Mouse (Mus musculus): ENCODE data around the gene Copz1. TPM values are rescaled to one million over a fixed set of nuclear protein-coding genes. Genes with fewer than 3 reads are reported as not detected.

Gene Copz1
- polyA plus RNA-seq, 1 experiment from 2014 or later = 231 TPM

DNA sequence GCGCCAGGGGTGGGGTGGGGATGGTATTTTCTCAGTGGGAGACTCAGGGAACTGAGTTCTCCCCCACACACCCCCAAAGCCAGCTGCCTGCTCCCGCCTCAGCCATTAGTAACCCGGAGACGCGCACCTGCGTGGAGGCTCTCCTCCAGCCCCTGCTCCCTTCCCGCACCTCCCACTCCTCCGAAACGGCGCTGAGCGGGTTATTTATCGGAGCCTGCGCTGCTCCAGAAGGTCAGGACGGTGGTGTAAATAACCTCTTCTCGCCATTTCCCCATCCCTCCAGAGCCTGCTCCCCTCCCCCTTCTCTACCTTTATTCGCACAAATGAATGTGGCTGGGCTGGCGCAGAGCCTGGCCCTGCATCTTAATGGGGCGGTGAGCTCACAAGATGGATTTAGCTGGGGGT is 27.6 kb downstream of the Copz1 start:
- H3K4me2 ChIP-seq (ENCODE audit: low read length) = peak overlapping the region; percentile 52
- ATAC-seq (ENCODE audit: low FRiP score, low TSS enrichment) (peak; percentile 66), DNase-seq (peak; percentile 92)
- H3K4me1 ChIP-seq (ENCODE audit: control insufficient read depth, insufficient read depth, low read length) = peaks cover 87% of the 10 kb centered on the region
- no peaks in the 10 kb centered on the region for H3K9me3 ChIP-seq (ENCODE audit: control insufficient read depth, low read length)
- peak overlapping the region; percentile 42 for H3K9ac ChIP-seq (replicated peaks; ENCODE audit: low read length)
- peaks cover 4% of the 10 kb centered on the region; the same call in 1 of the 2 replicates for H3K36me3 ChIP-seq (ENCODE audit: control insufficient read depth, insufficient read depth, low read length)
- H3K27me3 ChIP-seq (ENCODE audit: control insufficient read depth, insufficient read depth, low read length) = no peaks in the 10 kb centered on the region
- H3K4me3 ChIP-seq (replicated peaks; ENCODE audit: low read depth, low read length) = peak overlapping the region; percentile 16; the same call in 1 of the 2 replicates
- H3K27ac ChIP-seq (replicated peaks; ENCODE audit: low read depth, low read length) = peak overlapping the region; percentile 98
- under 1% methylated on average over 18 of the region's 18 CpGs for WGBS

- H3K4me3 ChIP-seq (replicated peaks; ENCODE audit: low read depth, low read length) = no peak overlapping the region
- no peak for ATAC-seq (ENCODE audit: low FRiP score, low TSS enrichment)
Observed at GRCm38 (mm10) chr15:103300560-103300959, 28.0 kb downstream of the Copz1 start.

GRCm38 (mm10) chr15:103301046-103301445 is 28.5 kb downstream of the Copz1 start:
- peak; percentile 52 for DNase-seq
- H3K4me1 ChIP-seq (ENCODE audit: control insufficient read depth, insufficient read depth, low read length) = peaks cover 91% of the 10 kb centered on the region
- H3K36me3 ChIP-seq (ENCODE audit: control insufficient read depth, insufficient read depth, low read length) = peaks cover 4% of the 10 kb centered on the region; the same call in 1 of the 2 replicates
- peak overlapping the region; percentile 52 for H3K4me2 ChIP-seq (ENCODE audit: low read length)
- 14% methylated on average over 2 of the region's 2 CpGs for WGBS
- H3K27me3 ChIP-seq (ENCODE audit: control insufficient read depth, insufficient read depth, low read length) = no peaks in the 10 kb centered on the region
- H3K9ac ChIP-seq (replicated peaks; ENCODE audit: low read length) = peak overlapping the region; percentile 42; the same call in 1 of the 2 replicates
- H3K9me3 ChIP-seq (ENCODE audit: control insufficient read depth, low read length) = no peaks in the 10 kb centered on the region
- H3K4me3 ChIP-seq (replicated peaks; ENCODE audit: low read depth, low read length) = no peak overlapping the region
- H3K27ac ChIP-seq (replicated peaks; ENCODE audit: low read depth, low read length) = peak overlapping the region; percentile 98
- ATAC-seq (ENCODE audit: low FRiP score, low TSS enrichment) = no peak

More at GRCm38 (mm10) chr15:103300560-103300959, 28.0 kb downstream of the Copz1 start:
- no peak for DNase-seq
- peak overlapping the region; percentile 52 for H3K4me2 ChIP-seq (ENCODE audit: low read length)
- peaks cover 88% of the 10 kb centered on the region for H3K4me1 ChIP-seq (ENCODE audit: control insufficient read depth, insufficient read depth, low read length)
- WGBS = 0% methylated on average over 2 of the region's 2 CpGs
- H3K36me3 ChIP-seq (ENCODE audit: control insufficient read depth, insufficient read depth, low read length) = peaks cover 4% of the 10 kb centered on the region; the same call in 1 of the 2 replicates
- H3K9ac ChIP-seq (replicated peaks; ENCODE audit: low read length) = peak overlapping the region; percentile 42; the same call in 1 of the 2 replicates
- H3K9me3 ChIP-seq (ENCODE audit: control insufficient read depth, low read length) = no peaks in the 10 kb centered on the region
- H3K27ac ChIP-seq (replicated peaks; ENCODE audit: low read depth, low read length) = peak overlapping the region; percentile 98
- no peaks in the 10 kb centered on the region for H3K27me3 ChIP-seq (ENCODE audit: control insufficient read depth, insufficient read depth, low read length)

DNA sequence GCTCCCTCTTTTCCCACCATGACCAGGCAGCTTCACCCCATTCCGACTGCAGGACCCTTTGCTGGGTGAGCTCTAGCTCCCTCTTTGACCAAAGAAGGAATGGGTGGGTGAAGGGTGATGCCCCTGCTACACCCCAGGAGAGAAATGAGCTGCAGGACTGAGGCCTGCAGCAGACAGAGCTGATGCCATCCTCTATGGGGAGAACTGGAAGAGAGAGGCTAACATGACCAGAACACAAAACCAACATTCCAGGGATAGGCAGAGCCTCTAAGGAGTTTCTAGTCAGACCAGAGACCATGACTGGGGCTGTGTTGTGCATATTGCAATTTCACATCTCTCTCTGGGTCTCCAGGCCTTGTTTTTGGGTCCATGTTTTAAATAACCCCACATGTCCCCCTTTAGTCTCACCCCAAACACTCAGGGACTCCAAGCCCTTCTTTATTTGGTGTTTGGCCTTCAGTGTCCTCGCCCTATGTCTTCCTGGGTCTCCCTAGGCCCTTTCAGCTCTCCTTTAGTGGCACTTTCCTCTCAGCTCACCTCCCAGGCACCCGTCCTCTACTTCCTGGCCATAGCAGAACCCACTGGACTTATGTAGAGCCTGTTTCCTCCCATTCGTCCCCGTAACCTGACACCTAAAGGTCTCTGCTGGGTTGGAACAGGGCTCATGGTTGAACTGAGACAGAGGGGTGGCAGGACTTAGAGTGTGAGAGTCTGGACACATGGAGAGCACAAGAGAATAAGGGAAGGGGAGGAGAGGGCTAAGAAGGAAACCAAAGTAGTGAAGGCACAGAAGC is 29.2 kb downstream of the Copz1 start:
- 33% methylated on average over 5 of the region's 5 CpGs for WGBS

DNA sequence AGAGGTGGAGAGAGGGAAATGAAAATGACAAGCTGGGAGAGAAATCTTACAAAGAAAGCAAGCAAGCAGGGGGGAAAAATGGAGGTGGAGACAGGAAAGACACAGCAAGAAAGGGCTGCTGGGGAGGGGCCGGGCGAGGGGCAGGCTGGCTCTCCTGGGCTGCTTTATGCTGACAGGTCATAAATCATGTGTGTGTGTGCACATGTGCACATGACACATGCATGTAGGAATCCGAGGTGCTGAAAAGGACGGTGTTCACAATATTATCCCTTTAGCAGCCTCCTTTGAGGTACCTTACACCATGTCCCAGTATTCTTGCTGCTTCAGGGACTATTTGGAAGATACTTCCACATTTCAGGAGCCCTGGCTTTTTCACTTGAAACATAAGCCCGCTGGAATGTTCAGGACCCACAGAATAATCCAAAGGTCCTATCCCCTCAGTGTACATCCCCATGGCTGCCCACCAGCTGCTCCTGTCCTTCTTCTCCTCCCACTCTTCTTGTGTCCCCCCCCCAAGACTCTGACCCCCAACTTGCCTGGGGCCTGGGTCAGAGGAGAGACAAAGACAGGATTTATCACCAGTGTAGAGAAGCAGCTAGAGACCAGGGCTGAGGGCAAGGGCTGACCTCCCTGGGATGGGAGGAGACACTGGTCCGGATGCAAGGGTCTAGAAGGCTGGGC is 30.0 kb downstream of the Copz1 start:
- Histone ChIP-seq H3K4me1 (ENCODE audit: control insufficient read depth, insufficient read depth, low read length) (peaks cover 85% of the 10 kb centered on the region), H3K27me3 (ENCODE audit: control insufficient read depth, insufficient read depth, low read length) (no peaks in the 10 kb centered on the region), H3K27ac (replicated peaks; ENCODE audit: low read depth, low read length) (peak overlapping the region; percentile 98), H3K9me3 (ENCODE audit: control insufficient read depth, low read length) (no peaks in the 10 kb centered on the region), H3K9ac (replicated peaks; ENCODE audit: low read length) (no peak overlapping the region; the same call in 1 of the 2 replicates), H3K4me3 (replicated peaks; ENCODE audit: low read depth, low read length) (no peak overlapping the region), H3K36me3 (ENCODE audit: control insufficient read depth, insufficient read depth, low read length) (no peaks in the 10 kb centered on the region), H3K4me2 (ENCODE audit: low read length) (no peak overlapping the region)
- no peak for ATAC-seq (ENCODE audit: low FRiP score, low TSS enrichment)
- WGBS = 41% methylated on average over 6 of the region's 6 CpGs
- DNase-seq = no peak

More for the DNA sequence above, 29.2 kb downstream of the Copz1 start:
- Histone ChIP-seq H3K9ac (replicated peaks; ENCODE audit: low read length) (no peak overlapping the region; the same call in 1 of the 2 replicates), H3K27ac (replicated peaks; ENCODE audit: low read depth, low read length) (peak overlapping the region; percentile 98), H3K36me3 (ENCODE audit: control insufficient read depth, insufficient read depth, low read length) (no peaks in the 10 kb centered on the region), H3K4me1 (ENCODE audit: control insufficient read depth, insufficient read depth, low read length) (peaks cover 89% of the 10 kb centered on the region), H3K4me3 (replicated peaks; ENCODE audit: low read depth, low read length) (no peak overlapping the region), H3K9me3 (ENCODE audit: control insufficient read depth, low read length) (no peaks in the 10 kb centered on the region), H3K27me3 (ENCODE audit: control insufficient read depth, insufficient read depth, low read length) (no peaks in the 10 kb centered on the region), H3K4me2 (ENCODE audit: low read length) (0 out of 2 replicates have a peak overlapping the region, but pooled peaks have one; percentile 17)
- no peak for DNase-seq
- no peak for ATAC-seq (ENCODE audit: low FRiP score, low TSS enrichment)

GRCm38 (mm10) chr15:103303916-103304615 is 31.6 kb downstream of the Copz1 start:
- ATAC-seq (ENCODE audit: low FRiP score, low TSS enrichment) (no peak), DNase-seq (no peak)
- Histone ChIP-seq H3K36me3 (ENCODE audit: control insufficient read depth, insufficient read depth, low read length) (no peaks in the 10 kb centered on the region), H3K4me2 (ENCODE audit: low read length) (peak overlapping the region; percentile 81), H3K27me3 (ENCODE audit: control insufficient read depth, insufficient read depth, low read length) (no peaks in the 10 kb centered on the region; the same call in 1 of the 2 replicates), H3K4me3 (replicated peaks; ENCODE audit: low read depth, low read length) (peak overlapping the region; percentile 42), H3K9me3 (ENCODE audit: control insufficient read depth, low read length) (no peaks in the 10 kb centered on the region), H3K4me1 (ENCODE audit: control insufficient read depth, insufficient read depth, low read length) (peaks cover 75% of the 10 kb centered on the region), H3K9ac (replicated peaks; ENCODE audit: low read length) (peak overlapping the region; percentile 74), H3K27ac (replicated peaks; ENCODE audit: low read depth, low read length) (peak overlapping the region; percentile 98)
- 8% methylated on average over 8 of the region's 8 CpGs for WGBS

- Histone ChIP-seq H3K4me1 (ENCODE audit: control insufficient read depth, insufficient read depth, low read length) (peaks cover 70% of the 10 kb centered on the region), H3K36me3 (ENCODE audit: control insufficient read depth, insufficient read depth, low read length) (no peaks in the 10 kb centered on the region), H3K4me3 (replicated peaks; ENCODE audit: low read depth, low read length) (peak overlapping the region; percentile 42), H3K9ac (replicated peaks; ENCODE audit: low read length) (peak overlapping the region; percentile 74), H3K9me3 (ENCODE audit: control insufficient read depth, low read length) (no peaks in the 10 kb centered on the region), H3K27ac (replicated peaks; ENCODE audit: low read depth, low read length) (peak overlapping the region; percentile 98), H3K27me3 (ENCODE audit: control insufficient read depth, insufficient read depth, low read length) (no peaks in the 10 kb centered on the region; the same call in 1 of the 2 replicates), H3K4me2 (ENCODE audit: low read length) (peak overlapping the region; percentile 81)
- no peak for ATAC-seq (ENCODE audit: low FRiP score, low TSS enrichment)
- peak; percentile 52 for DNase-seq
- WGBS = 2% methylated on average over 9 of the region's 9 CpGs
Observed at GRCm38 (mm10) chr15:103304616-103304969, 32.1 kb downstream of the Copz1 start.

GRCm38 (mm10) chr15:103305070-103305678 is 32.7 kb downstream of the Copz1 start:
- under 1% methylated on average over 71 of the region's 71 CpGs for WGBS

More at GRCm38 (mm10) chr15:103305070-103305678, 32.7 kb downstream of the Copz1 start:
- DNase-seq (peak; percentile 99), ATAC-seq (ENCODE audit: low FRiP score, low TSS enrichment) (peak; percentile 95)
- Histone ChIP-seq H3K27me3 (ENCODE audit: control insufficient read depth, insufficient read depth, low read length) (no peaks in the 10 kb centered on the region; the same call in 1 of the 2 replicates), H3K36me3 (ENCODE audit: control insufficient read depth, insufficient read depth, low read length) (no peaks in the 10 kb centered on the region), H3K4me3 (replicated peaks; ENCODE audit: low read depth, low read length) (peak overlapping the region; percentile 42), H3K9me3 (ENCODE audit: control insufficient read depth, low read length) (no peaks in the 10 kb centered on the region), H3K4me1 (ENCODE audit: control insufficient read depth, insufficient read depth, low read length) (peaks cover 66% of the 10 kb centered on the region), H3K4me2 (ENCODE audit: low read length) (peak overlapping the region; percentile 81), H3K9ac (replicated peaks; ENCODE audit: low read length) (peak overlapping the region; percentile 76), H3K27ac (replicated peaks; ENCODE audit: low read depth, low read length) (peak overlapping the region; percentile 99)

Data from midbrain, embryonic 14.5 days (tissue).